Mouse (Mus musculus): ENCODE measurements at regions not wholly inside any gene's neighbourhood (a gene's known extent, or its start where the extent isn't known, plus 50 kb on each side); places are given as distances from the start of the nearest gene placed in this dataset.
A peak's percentile ranks its signal among the peaks of the same experiment; 100 is the strongest.

DNA sequence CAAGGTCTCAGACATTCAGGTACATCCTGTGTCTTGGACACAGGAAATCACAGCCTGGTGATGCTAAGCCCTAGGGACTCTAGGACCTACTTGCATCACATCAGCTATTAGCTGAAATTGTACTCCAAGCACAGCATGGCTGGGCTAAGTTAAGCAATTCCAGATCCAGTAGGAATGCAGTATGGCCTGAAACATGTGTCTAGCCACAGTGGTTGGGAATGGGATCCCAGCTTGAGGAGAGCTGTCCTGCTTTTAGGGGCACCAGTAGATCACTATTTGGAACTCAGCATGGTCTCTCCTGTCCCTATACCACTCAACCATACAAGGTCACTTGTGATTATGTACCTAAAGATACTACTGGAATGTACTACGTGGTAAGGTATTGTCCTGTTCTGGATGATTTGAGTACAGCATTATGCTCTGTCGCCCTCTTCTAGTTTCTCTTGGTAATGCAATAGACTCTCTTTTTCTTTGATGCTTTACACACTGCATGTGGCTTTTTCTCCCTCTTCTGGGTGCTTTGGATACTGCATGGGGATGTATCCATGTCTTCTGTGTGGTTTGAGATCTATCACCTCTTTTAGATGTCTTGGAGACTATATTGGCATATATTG is 515.0 kb upstream of the Dsel start:
- no peak for DNase-seq (ENCODE audit: extremely low read depth)
- dilution Hi-C loops (cut with MboI; ENCODE audit: extremely low pct_ligation_motif_present, extremely low pct_unique_long_range_greater_than_20kb, low sequenced_read_pairs): no loop called here

DNA sequence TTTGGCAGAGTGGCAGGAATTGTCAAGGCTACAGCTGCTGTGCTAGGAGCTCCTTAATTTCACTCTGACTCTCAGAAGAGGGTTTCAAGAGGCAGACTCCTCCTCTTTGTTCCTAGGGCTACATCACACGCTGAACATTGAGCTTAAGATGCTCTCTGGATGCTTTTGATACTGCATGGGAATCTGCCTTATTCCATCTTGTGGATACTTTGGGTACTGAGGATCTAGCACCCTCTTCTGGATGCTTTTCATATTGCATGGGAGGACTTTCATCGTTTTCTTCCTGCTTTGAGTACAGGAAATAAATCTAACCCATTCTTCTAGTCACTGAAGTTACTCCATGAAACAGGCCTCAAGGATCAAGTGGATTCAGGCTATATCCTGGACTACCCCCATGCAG is 513.9 kb upstream of the Dsel start:
- Histone ChIP-seq H3K4me3 (replicated peaks in 1 of 3; ENCODE audit: low read depth in 2 of 3, low read length in 2 of 3, poor library complexity in 1 of 3) (no peak overlapping the region), H3K4me1 (ENCODE audit: control insufficient read depth in 1 of 2, insufficient read depth in 2 of 2) (no peaks in the 10 kb centered on the region), H3K4me2 (ENCODE audit: insufficient read depth, low read depth, poor library complexity, severe bottlenecking) (no peak overlapping the region), H3K36me3 (replicated peaks in 1 of 2; ENCODE audit: control insufficient read depth in 1 of 2, insufficient read depth in 1 of 2, low read length in 1 of 2) (no peaks in the 10 kb centered on the region), H3K9ac (ENCODE audit: insufficient read depth, low read depth) (no peak overlapping the region), H3K27me3 (replicated peaks) (no peaks in the 10 kb centered on the region), H3K9me3 (replicated peaks; ENCODE audit: low read length) (peaks cover 52% of the 10 kb centered on the region), H3K79me2 (replicated peaks; ENCODE audit: control insufficient read depth, extremely low read depth, insufficient read depth, poor library complexity, severe bottlenecking) (no peaks in the 10 kb centered on the region), H3K27ac (ENCODE audit: insufficient read depth, low read depth) (no peak overlapping the region)
- DNase-seq (ENCODE audit: extremely low read depth): no peak
- TF ChIP-seq ETS1 (conservative IDR thresholded peaks at IDR 0.05; ENCODE audit: low read depth, low read length) (no peak), MXI1 (IDR thresholded peaks at IDR 0.05; ENCODE audit: low read depth, low read length) (no peak), JUND (conservative IDR thresholded peaks at IDR 0.05; ENCODE audit: low read depth, low read length) (no peak), MAFK (IDR thresholded peaks at IDR 0.05; ENCODE audit: insufficient replicate concordance, low read length) (no peak), MEF2A (IDR thresholded peaks at IDR 0.05; ENCODE audit: borderline replicate concordance, low read depth, low read length) (no peak), POLR2AphosphoS2 (IDR thresholded peaks at IDR 0.05; ENCODE audit: low read depth, low read length) (no peak)
- dilution Hi-C loops (cut with MboI; ENCODE audit: extremely low pct_ligation_motif_present, extremely low pct_unique_long_range_greater_than_20kb, low sequenced_read_pairs): no loop called here
- in situ Hi-C loops (cut with MboI; ENCODE audit: low pct_ligation_motif_present, low pct_unique_long_range_greater_than_20kb, low sequenced_read_pairs): no loop called here

More for the DNA sequence above, 515.0 kb upstream of the Dsel start:
- Histone ChIP-seq H3K4me2 (ENCODE audit: insufficient read depth, low read depth, poor library complexity, severe bottlenecking) (no peak overlapping the region), H3K9me3 (replicated peaks; ENCODE audit: low read length) (peaks cover 58% of the 10 kb centered on the region), H3K9ac (ENCODE audit: insufficient read depth, low read depth) (no peak overlapping the region), H3K79me2 (replicated peaks; ENCODE audit: control insufficient read depth, extremely low read depth, insufficient read depth, poor library complexity, severe bottlenecking) (no peaks in the 10 kb centered on the region), H3K27ac (ENCODE audit: insufficient read depth, low read depth) (no peak overlapping the region), H3K4me1 (ENCODE audit: control insufficient read depth in 1 of 2, insufficient read depth in 2 of 2) (no peaks in the 10 kb centered on the region), H3K27me3 (replicated peaks) (no peaks in the 10 kb centered on the region), H3K4me3 (replicated peaks in 1 of 3; ENCODE audit: low read depth in 2 of 3, low read length in 2 of 3, poor library complexity in 1 of 3) (no peak overlapping the region), H3K36me3 (replicated peaks in 1 of 2; ENCODE audit: control insufficient read depth in 1 of 2, insufficient read depth in 1 of 2, low read length in 1 of 2) (no peaks in the 10 kb centered on the region)
- TF ChIP-seq CTCF (conservative IDR thresholded peaks at IDR 0.05 in 1 of 2, IDR thresholded peaks at IDR 0.05 in 1 of 2; ENCODE audit: low read depth in 2 of 2, low read length in 2 of 2): peak in 1 of 2 experiments; percentile 10; a peak in 2 of 4 replicates
- TF ChIP-seq UBTF (IDR thresholded peaks at IDR 0.05; ENCODE audit: low read depth, low read length): no peak
- in situ Hi-C loops (cut with MboI; ENCODE audit: low pct_ligation_motif_present, low pct_unique_long_range_greater_than_20kb, low sequenced_read_pairs): no loop called here

DNA sequence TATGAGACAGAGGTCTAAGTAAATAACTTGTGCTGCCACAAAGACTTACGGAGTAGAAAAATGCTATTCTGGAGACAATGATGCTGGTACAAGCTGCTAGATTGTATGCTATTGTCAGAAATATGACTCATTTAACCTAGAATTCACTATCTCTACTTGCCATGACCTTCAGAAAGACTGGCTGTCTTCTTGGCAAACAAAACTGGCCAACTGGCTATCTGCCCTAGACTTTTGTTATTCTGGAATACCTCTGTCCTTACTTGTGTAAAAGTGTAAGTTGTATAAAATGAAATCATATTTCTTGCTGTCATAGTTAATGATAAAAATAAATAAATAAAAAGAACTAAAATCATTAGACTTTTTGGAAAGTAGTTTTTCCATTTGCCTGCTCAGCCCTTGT is 491.1 kb upstream of the Dsel start:
- Histone ChIP-seq H3K27me3 (replicated peaks) (no peaks in the 10 kb centered on the region), H3K79me2 (replicated peaks; ENCODE audit: control insufficient read depth, extremely low read depth, insufficient read depth, poor library complexity, severe bottlenecking) (no peaks in the 10 kb centered on the region), H3K9ac (ENCODE audit: insufficient read depth, low read depth) (no peak overlapping the region), H3K27ac (ENCODE audit: insufficient read depth, low read depth) (no peak overlapping the region), H3K4me3 (replicated peaks in 1 of 3; ENCODE audit: low read depth in 2 of 3, low read length in 2 of 3, poor library complexity in 1 of 3) (no peak overlapping the region), H3K4me2 (ENCODE audit: insufficient read depth, low read depth, poor library complexity, severe bottlenecking) (no peak overlapping the region), H3K36me3 (replicated peaks in 1 of 2; ENCODE audit: control insufficient read depth in 1 of 2, insufficient read depth in 1 of 2, low read length in 1 of 2) (no peaks in the 10 kb centered on the region), H3K4me1 (ENCODE audit: control insufficient read depth in 1 of 2, insufficient read depth in 2 of 2) (no peaks in the 10 kb centered on the region), H3K9me3 (replicated peaks; ENCODE audit: low read length) (peaks cover 24% of the 10 kb centered on the region)
- in situ Hi-C loops (cut with MboI; ENCODE audit: low pct_ligation_motif_present, low pct_unique_long_range_greater_than_20kb, low sequenced_read_pairs) (no loop called here), dilution Hi-C loops (cut with MboI; ENCODE audit: extremely low pct_ligation_motif_present, extremely low pct_unique_long_range_greater_than_20kb, low sequenced_read_pairs) (no loop called here)
- DNase-seq (ENCODE audit: extremely low read depth): no peak
- TF ChIP-seq CTCF (conservative IDR thresholded peaks at IDR 0.05 in 1 of 2, IDR thresholded peaks at IDR 0.05 in 1 of 2; ENCODE audit: low read depth in 2 of 2, low read length in 2 of 2) (no peak), UBTF (IDR thresholded peaks at IDR 0.05; ENCODE audit: low read depth, low read length) (no peak), USF1 (IDR thresholded peaks at IDR 0.05; ENCODE audit: low read depth, low read length) (no peak), HCFC1 (IDR thresholded peaks at IDR 0.05; ENCODE audit: low read depth, low read length) (no peak)
